Mouse (Mus musculus) forebrain, embryonic 14.5 days (tissue): Measurements from ENCODE around the gene Osgin1. TPM values are rescaled to one million over a fixed set of nuclear protein-coding genes. Genes with fewer than 3 reads are reported as not detected.

Experiments used
- ATAC-seq: fragments of 200-750 bp; cut with Nextera tagmentation; 2 replicates; pipeline ENCODE4 v1.8.0; 2017; ENCODE audit warnings: mild to moderate bottlenecking, moderate library complexity
- DNase-seq: peaks from one replicate; pipeline ENCODE4 v3.0.0-alpha.2; 2015; ENCODE audit warnings: low spot score
- H3K27ac ChIP-seq: fragments of 300-500 bp; sonication (generic); 2 replicates; pipeline ENCODE4 v1.5.1; 2014; ENCODE audit warnings: low read depth, mild to moderate bottlenecking, control low read depth, low read length, moderate library complexity
- H3K27me3 ChIP-seq: fragments of 300-500 bp; sonication (generic); replicated peaks from 2 replicates; pipeline ENCODE4 v1.6.1; 2014; ENCODE audit warnings: low read length, control low read depth, mixed read lengths; ENCODE audit not compliant: control insufficient read depth, insufficient read depth
- H3K36me3 ChIP-seq: fragments of 300-500 bp; sonication (generic); 2 replicates; pipeline ENCODE4 v1.6.1; 2014; ENCODE audit warnings: low read length, control low read depth; ENCODE audit not compliant: control insufficient read depth, insufficient read depth
- H3K4me1 ChIP-seq: fragments of 300-500 bp; sonication (generic); 2 replicates; pipeline ENCODE4 v1.6.1; 2014; ENCODE audit warnings: antibody characterized with exemption, low read length, control low read depth; ENCODE audit not compliant: control insufficient read depth, insufficient read depth
- H3K4me2 ChIP-seq: fragments of 300-500 bp; sonication (generic); 2 replicates; pipeline ENCODE4 v1.6.1; 2014; ENCODE audit warnings: mild to moderate bottlenecking, control low read depth, low read length
- H3K4me3 ChIP-seq: fragments of 300-500 bp; sonication (generic); 2 replicates; pipeline ENCODE4 v1.5.1; 2014; ENCODE audit warnings: low read depth, low read length, control low read depth
- H3K9ac ChIP-seq: fragments of 300-500 bp; sonication (generic); 2 replicates; pipeline ENCODE4 v1.6.1; 2014; ENCODE audit warnings: mild to moderate bottlenecking, low read length, control low read depth, moderate library complexity
- H3K9me3 ChIP-seq: fragments of 300-500 bp; sonication (generic); replicated peaks from 2 replicates; pipeline ENCODE4 v1.6.1; 2016; ENCODE audit warnings: low read length, control low read depth, mixed read lengths; ENCODE audit not compliant: control insufficient read depth
- WGBS: fragments of 180-500 bp; shearing (Covaris S2); extraction: QIAGEN DNeasy Blood & Tissue Kit; methylation state at CpG from one replicate; pipeline ENCODE4 v1.1.7; 2014; 5-methylcytosine and 5-hydroxymethylcytosine counted together
- polyA plus RNA-seq: library from polyadenylated mRNA; unstranded; fragments of >200 nt; fragmentation: Nextera tagmentation; extraction: Ambion mirVana; gene quantifications from 2 replicates; pipeline ENCODE4 v1.2.1, GENCODE M21; 2014

Osgin1 gene
- polyA plus RNA-seq, 1 experiment from 2014 or later = 0.28 TPM

DNA sequence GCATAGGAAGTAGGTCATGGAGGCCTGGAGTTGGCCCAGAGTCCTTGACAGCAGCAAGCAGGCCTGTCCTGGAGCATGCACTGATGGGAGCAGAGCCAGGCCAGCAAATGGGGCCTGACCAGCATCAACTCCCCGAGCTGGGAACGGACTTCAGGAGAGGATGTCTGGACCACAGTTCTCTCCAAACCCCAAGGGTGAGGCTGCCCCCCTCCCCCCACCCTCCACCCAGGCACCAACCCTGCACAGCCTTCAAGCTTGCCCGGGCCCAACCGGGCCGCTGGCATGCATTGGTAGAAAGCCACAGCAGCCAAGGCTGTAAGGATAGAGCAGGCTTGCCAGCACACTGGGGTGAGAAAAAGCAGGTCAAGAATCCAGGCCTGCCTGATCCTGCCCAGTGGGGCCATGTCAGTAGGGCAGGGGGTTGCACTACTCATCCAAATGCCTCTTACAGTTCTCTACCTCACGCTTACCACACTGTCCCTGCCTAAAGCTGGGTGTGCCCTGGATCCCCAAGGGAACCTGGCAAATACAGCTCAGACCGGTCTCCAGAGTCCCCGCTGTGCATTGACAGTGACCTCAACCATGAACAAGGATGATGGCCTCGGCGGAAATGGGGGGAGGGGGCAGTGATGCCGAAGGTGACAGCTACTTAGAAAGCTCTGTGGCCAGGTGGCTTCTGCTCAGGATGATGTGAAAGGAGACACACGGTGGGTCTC, 6.1 kb upstream of the Osgin1 start:
- H3K4me1 ChIP-seq = no peaks in the 10 kb centered on the region

DNA sequence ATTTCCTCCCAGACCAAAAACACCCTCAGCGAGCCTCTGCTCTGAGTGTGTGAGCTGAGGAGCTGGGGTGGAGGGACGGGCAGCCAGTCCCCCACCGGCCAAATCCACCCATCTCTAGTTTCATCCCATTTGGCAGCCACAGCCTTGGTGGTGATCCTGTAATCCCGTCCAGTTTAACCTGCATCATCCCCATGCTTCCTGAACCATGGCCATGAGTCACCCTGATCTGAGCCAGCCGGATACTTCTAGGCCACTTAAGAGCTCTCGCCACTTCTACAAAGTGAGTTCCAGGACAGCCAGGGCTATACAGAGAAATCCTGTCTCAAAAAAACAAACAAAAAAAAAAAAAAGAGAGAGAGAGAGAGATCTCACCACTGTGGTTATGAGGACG, 5.6 kb upstream of the Osgin1 start:
- H3K4me2 ChIP-seq = no peak overlapping the region
- DNase-seq = no peak
- no peaks in the 10 kb centered on the region for H3K9me3 ChIP-seq
- no peak overlapping the region for H3K27ac ChIP-seq
- H3K36me3 ChIP-seq = no peaks in the 10 kb centered on the region
- no peak overlapping the region for H3K9ac ChIP-seq
- H3K27me3 ChIP-seq = no peaks in the 10 kb centered on the region
- whole genome bisulfite sequencing = 73% methylated on average over 7 of the region's 7 CpGs
- H3K4me1 ChIP-seq = no peaks in the 10 kb centered on the region
- no peak overlapping the region for H3K4me3 ChIP-seq
- ATAC-seq = no peak

More for the DNA sequence above, 6.1 kb upstream of the Osgin1 start:
- ATAC-seq (no peak), DNase-seq (no peak)
- 84% methylated on average over 12 of the region's 12 CpGs for WGBS
- Histone ChIP-seq H3K9me3 (no peaks in the 10 kb centered on the region), H3K36me3 (no peaks in the 10 kb centered on the region), H3K27ac (no peak overlapping the region), H3K4me2 (no peak overlapping the region), H3K27me3 (no peaks in the 10 kb centered on the region), H3K4me3 (no peak overlapping the region), H3K9ac (no peak overlapping the region)

DNA sequence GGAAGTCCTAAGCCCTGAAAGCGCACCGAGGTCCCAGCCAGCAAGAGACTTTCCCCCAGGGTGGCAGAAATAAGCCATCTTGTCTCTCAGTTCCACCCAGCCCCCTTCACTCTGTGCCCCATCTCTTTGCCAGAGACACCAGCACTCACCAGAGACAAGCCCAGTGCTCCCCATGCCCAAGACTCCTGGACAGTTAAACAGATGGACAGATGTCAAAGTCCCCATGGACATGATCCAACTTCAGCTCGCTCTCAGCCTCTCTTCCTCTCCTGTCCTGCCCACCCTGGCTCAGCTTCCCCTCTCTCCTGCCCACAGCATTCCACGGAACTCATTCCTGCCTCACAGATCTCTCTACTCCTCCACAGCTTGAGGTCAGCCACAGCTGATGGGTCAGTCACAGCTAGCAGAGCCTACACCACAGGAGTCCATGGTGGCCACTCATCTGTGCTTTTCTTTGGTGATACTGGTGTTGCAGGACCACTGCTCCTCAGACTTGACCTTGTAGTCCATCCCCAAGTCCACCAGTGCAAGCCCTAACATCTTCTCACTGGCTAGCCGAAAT, 5.1 kb upstream of the Osgin1 start:
- H3K4me3 ChIP-seq = no peak overlapping the region
- ATAC-seq = no peak

DNA sequence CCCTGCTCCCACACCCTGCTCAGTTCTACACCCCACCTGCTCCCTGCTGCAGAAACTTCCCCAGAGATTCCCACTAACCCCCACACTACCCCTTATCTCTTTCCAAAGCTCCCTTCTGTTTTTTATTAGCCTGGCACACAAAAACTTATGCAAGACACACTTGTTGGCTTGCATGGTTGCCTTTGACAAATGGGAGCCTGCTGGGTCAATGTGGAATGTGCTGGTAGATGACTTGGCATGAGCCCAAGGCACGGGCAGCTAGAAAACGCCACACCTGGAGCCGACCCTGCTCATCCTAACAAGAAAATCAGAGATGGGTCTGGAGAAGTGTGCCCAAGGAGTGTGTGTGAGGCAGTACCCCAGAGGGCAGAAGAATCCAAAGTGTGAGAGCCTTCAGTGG, 4.4 kb upstream of the Osgin1 start:
- no peak overlapping the region for H3K9ac ChIP-seq
- no peaks in the 10 kb centered on the region for H3K27me3 ChIP-seq
- no peak for ATAC-seq
- H3K36me3 ChIP-seq = no peaks in the 10 kb centered on the region
- WGBS = 89% methylated on average over 3 of the region's 3 CpGs
- H3K4me3 ChIP-seq = no peak overlapping the region
- no peaks in the 10 kb centered on the region for H3K4me1 ChIP-seq
- H3K9me3 ChIP-seq = no peaks in the 10 kb centered on the region
- no peak for DNase-seq
- H3K27ac ChIP-seq = no peak overlapping the region
- no peak overlapping the region for H3K4me2 ChIP-seq

More for the DNA sequence above, 5.1 kb upstream of the Osgin1 start:
- H3K9me3 ChIP-seq = no peaks in the 10 kb centered on the region
- no peak overlapping the region; the same call in 1 of the 2 replicates for H3K9ac ChIP-seq
- no peaks in the 10 kb centered on the region for H3K27me3 ChIP-seq
- no peak overlapping the region for H3K27ac ChIP-seq
- H3K4me2 ChIP-seq = no peak overlapping the region
- WGBS = 88% methylated on average over 5 of the region's 5 CpGs
- H3K4me1 ChIP-seq = no peaks in the 10 kb centered on the region
- no peaks in the 10 kb centered on the region for H3K36me3 ChIP-seq
- DNase-seq = no peak

DNA sequence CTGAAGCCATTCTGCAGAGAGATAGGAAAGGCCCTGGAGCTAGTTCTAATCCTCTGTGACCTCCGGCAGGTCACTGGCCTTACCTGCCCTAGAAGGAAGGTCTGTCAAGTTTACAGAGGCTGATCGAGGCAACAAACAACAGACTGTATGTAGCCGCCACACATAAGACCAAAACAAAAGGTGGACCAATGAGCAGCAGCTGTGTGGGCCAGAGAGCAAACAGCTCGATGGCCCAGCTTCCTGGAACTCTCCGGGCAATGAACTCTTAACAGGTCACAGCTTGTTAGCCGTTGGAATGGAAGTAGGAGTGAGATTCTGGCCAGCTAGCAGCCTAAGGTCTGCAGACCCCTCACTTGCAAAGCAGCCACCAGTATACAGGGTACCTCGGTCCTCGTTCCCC, 3.7 kb upstream of the Osgin1 start:
- WGBS = 88% methylated on average over 8 of the region's 8 CpGs
- no peak overlapping the region for H3K27ac ChIP-seq
- H3K4me3 ChIP-seq = no peak overlapping the region
- no peaks in the 10 kb centered on the region for H3K9me3 ChIP-seq
- H3K27me3 ChIP-seq = no peaks in the 10 kb centered on the region
- no peaks in the 10 kb centered on the region for H3K36me3 ChIP-seq
- ATAC-seq = no peak
- H3K4me1 ChIP-seq = no peaks in the 10 kb centered on the region
- H3K9ac ChIP-seq = no peak overlapping the region
- DNase-seq = no peak
- H3K4me2 ChIP-seq = no peak overlapping the region

DNA sequence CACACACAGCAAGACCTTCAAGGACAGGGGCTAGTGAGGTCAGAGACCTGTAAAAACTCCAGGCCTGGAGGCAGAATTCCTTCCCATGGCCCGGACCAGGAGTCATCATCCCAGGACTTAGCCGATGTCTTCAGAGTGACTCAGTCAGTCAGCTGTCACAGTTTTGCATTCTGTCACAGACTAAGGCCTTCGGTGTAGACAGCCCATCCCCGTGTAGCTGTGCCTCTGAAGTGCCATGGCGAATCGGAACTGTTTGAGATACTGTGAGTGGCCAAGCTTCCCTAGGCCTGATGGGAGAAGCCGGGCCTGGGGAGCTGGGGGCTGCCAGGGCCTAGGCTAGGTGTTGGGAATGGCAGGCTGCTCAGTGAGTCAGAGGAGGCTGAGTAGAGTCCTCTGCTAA, 3.2 kb upstream of the Osgin1 start:
- H3K36me3 ChIP-seq = no peaks in the 10 kb centered on the region
- H3K9me3 ChIP-seq = no peaks in the 10 kb centered on the region
- H3K9ac ChIP-seq = no peak overlapping the region
- H3K27ac ChIP-seq = no peak overlapping the region
- 87% methylated on average over 7 of the region's 7 CpGs for WGBS
- no peak overlapping the region for H3K4me3 ChIP-seq
- no peaks in the 10 kb centered on the region for H3K27me3 ChIP-seq
- DNase-seq (no peak), ATAC-seq (no peak)
- H3K4me1 ChIP-seq = no peaks in the 10 kb centered on the region
- H3K4me2 ChIP-seq = no peak overlapping the region

DNA sequence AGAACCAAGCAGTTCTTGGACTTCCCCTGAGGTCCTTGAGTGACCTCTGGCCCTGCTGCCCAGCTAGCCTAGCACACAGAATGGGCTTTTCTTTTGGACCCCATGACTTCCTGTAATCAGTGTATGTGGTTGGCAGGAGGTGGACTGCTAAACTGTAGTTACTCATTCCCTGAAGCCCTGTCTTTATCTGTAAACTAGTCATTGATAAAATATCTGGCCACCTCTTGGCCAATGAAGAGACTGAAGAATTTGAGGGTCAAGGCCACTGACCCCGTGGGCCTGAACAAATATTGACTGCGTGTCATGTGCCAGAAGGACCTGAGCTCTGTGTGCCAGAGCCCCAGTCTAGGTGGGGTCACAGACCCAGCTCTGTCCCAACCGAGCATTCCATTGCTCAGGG, 1.6 kb upstream of the Osgin1 start:
- Histone ChIP-seq H3K4me2 (no peak overlapping the region), H3K27ac (no peak overlapping the region), H3K9ac (no peak overlapping the region), H3K4me3 (no peak overlapping the region), H3K36me3 (no peaks in the 10 kb centered on the region), H3K9me3 (no peaks in the 10 kb centered on the region), H3K4me1 (no peaks in the 10 kb centered on the region), H3K27me3 (no peaks in the 10 kb centered on the region)
- DNase-seq (no peak), ATAC-seq (no peak)
- WGBS = 61% methylated on average over 3 of the region's 3 CpGs

DNA sequence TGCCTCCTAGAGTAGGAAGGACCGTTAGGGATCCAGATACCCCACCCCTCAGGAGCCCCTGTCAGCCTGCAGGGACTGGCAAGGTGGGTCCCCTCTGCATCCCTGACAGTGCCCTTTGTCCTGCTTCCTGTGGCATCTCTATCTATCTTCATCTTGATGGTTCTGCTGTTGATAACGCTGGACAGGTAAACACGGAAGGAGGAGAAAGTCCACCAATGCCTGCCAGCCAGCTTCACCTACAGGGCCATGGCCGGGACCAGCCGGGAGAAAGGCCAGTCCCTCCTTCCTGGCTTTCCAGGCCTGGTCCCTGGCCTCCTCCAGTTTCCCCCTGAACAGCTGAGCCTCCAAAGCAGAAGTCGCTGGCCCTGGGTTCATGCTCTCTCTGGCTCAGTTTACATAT, 645 bp downstream of the Osgin1 start:
- WGBS = 89% methylated on average over 6 of the region's 6 CpGs
- ATAC-seq = no peak

DNA sequence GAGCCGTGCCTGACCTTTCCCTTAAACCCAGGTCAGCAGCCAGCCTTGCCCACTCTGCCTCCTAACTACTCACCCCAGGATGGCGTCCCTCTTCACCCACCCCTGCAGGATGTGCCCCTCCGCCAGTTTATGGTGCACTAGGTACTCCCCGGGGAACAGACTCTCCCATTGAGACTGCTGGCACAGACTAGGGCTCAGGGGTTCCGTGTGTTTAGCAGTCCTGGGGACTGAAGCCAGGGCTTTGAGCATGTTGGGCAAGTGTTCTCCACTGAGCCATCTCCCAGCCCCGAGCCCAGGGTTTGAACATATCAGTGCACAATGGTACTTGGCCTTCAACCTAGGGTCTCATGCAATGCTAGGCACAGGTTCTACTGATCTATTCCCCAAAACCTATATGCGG, 1.6 kb downstream of the Osgin1 start:
- no peak overlapping the region for H3K9ac ChIP-seq
- no peak overlapping the region for H3K4me2 ChIP-seq
- no peak for ATAC-seq
- H3K27ac ChIP-seq = no peak overlapping the region
- H3K27me3 ChIP-seq = no peaks in the 10 kb centered on the region
- no peaks in the 10 kb centered on the region for H3K4me1 ChIP-seq
- no peak overlapping the region for H3K4me3 ChIP-seq
- 92% methylated on average over 7 of the region's 7 CpGs for WGBS
- no peaks in the 10 kb centered on the region for H3K9me3 ChIP-seq
- H3K36me3 ChIP-seq = no peaks in the 10 kb centered on the region
- no peak for DNase-seq

More for the DNA sequence above, 645 bp downstream of the Osgin1 start:
- no peak overlapping the region for H3K4me3 ChIP-seq
- H3K4me1 ChIP-seq = no peaks in the 10 kb centered on the region
- H3K9me3 ChIP-seq = no peaks in the 10 kb centered on the region
- H3K4me2 ChIP-seq = no peak overlapping the region
- DNase-seq = no peak
- no peaks in the 10 kb centered on the region for H3K36me3 ChIP-seq
- H3K9ac ChIP-seq = no peak overlapping the region
- H3K27ac ChIP-seq = no peak overlapping the region
- H3K27me3 ChIP-seq = no peaks in the 10 kb centered on the region
